Mouse (Mus musculus): ENCODE measurements around the gene H2-Eb1.
A peak's percentile ranks its signal among the peaks of the same experiment; 100 is the strongest.
"Not testable (repeated sequence)": the region's sequence is repeated elsewhere in the genome, so short reads cannot be mapped to it uniquely, and the experiment has no call there.

Gene H2-Eb1

GRCm38 (mm10) chr17:34291609-34292008 lies 14.1 kb upstream of the H2-Eb1 start:
- peak; percentile 60 to 76 for DNase-seq (ENCODE audit: low spot score in 2 of 2)

DNA sequence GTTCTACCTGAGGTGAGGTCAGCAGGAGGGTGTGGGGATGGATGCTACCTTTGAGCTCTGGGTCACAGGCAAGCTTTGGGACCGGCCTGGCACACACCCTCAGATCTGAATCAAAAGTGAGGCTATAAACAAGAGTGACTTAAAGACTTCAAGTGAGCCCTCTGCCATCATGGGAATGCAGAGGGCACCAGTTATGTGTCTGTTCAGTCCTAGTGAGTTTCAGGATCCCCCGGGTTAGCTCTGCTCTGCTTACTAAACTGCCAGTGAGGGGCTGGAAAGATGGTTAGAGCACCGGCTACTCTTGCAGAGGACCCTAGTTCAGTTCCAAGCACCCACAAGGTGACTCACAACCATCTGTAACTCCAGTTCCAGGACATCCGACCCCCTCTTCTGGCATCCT lies 13.1 kb upstream of the H2-Eb1 start:
- no peak for DNase-seq (ENCODE audit: low spot score in 2 of 2)

GRCm38 (mm10) chr17:34293533-34293932 lies 12.1 kb upstream of the H2-Eb1 start:
- no peak for DNase-seq (ENCODE audit: low spot score in 2 of 2)

GRCm38 (mm10) chr17:34294249-34294648 lies 11.4 kb upstream of the H2-Eb1 start:
- no peak for DNase-seq (ENCODE audit: low spot score in 2 of 2)

GRCm38 (mm10) chr17:34295307-34295706 lies 10.4 kb upstream of the H2-Eb1 start:
- no peak for DNase-seq (ENCODE audit: low spot score in 2 of 2)

DNA sequence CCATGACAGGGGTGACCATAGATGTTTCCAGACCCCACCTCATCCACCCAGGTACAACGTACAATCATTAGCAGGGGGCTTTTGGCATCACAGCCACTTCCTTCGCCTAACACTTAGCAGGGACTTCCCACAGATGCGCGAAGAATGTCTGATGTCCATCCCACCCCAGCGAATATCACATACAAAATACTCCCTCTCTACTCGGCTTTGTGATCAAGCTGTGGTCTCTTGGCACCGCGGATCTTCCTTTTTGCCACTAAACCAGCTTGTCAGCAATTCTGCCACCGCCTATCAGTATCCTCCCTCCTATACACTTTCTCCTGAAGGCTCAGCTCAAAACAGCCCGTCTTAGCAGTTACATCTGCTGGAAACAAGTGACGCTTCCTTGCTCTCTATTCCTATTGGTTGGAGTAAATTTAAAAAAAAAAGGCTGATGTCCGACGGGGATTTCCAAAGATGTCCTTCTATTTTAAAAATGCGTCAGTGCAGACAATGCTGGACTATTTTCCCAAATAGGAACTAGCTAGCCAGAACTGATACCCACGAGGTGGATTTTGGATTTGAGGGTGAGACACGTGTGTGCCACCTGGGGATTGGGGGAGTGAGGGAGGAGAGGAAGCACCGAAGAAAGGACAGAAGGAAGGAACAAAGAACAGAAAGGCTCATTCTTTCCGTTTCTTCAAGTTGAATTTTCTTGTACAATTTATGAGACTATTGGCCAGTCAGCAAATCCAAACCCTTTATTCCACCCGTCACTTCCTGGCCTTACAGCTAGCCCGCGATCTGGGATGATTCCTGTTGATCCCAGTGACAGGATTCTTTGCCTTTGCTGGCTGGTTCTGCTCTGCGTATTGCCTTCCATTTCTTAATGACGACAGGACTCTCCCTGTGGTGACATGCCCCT lies 9.5 kb upstream of the H2-Eb1 start:
- peak in 1 of 2 experiments; percentile 61 for DNase-seq (ENCODE audit: low spot score in 2 of 2)

- no peak for DNase-seq (ENCODE audit: low spot score in 2 of 2)
Observed at GRCm38 (mm10) chr17:34299356-34299755, 6.3 kb upstream of the H2-Eb1 start.

GRCm38 (mm10) chr17:34300071-34300470 lies 5.6 kb upstream of the H2-Eb1 start:
- DNase-seq (ENCODE audit: low spot score in 2 of 2): no peak

DNA sequence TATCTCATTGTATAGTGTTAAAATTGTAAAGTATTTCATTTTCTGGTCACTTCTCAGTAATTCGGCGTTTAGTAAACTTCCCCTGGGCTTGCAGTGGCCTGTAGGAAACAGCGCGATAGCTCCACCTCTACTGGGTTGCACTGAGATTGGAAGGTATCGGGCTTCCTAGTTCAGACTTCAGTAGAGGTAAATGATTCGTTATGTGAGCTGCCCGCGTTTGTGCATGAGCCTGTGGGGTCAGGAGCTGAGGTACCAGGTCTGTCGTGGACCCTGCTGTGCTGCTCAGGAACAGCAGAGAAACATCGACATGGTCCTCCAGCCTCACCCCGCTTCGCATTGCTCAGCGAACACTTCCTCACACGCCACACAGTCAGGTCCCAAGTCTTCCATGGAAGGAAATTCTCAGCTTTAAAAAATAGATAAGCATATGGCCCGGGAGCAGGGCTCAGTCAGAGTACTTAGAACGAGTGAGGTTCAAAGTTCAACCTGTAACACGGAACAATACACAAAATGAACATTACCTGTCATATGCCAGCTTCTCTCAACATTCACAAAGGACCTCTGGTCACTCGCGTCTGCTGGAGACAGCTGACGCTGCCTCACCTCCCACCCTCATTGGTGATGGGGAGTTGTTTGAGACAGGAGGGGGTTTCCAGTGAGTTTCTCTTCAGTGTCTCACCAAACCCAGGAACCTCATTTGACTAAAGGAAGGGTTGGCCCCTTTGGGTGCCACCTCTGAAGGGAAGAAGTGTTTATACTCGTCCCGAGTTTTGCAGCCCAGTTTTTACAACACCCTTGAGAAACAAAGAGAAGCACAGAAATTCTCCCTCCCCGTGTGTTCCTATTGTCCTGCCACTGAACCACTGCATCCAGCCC lies 4.7 kb upstream of the H2-Eb1 start:
- no peak for DNase-seq (ENCODE audit: low spot score in 2 of 2)

DNA sequence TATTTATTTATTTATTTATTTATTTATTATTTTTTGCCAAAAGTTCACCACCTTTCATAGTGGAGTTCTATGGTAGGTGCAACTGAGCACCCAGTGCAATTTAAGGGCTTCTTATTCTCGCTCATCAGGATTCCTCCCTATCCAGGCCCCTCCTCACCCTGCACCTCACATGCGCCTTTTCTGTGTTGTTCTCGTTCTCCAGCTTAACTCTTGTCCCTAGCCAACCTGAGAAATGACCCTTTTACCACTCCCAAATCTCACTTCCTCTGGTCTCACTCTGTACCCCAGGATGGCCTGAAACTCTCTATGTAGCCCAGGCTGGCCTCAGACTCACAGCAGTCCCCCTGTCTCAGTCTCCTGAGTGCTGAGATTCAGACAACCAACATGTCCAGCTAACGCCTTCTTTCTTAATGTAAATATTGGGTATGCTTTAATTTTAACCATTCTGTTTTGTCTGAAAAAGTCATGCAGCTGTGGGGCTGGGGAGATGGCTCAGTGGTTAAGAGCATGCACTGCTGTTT lies 3.9 kb upstream of the H2-Eb1 start:
- no peak for DNase-seq (ENCODE audit: low spot score in 2 of 2)

DNA sequence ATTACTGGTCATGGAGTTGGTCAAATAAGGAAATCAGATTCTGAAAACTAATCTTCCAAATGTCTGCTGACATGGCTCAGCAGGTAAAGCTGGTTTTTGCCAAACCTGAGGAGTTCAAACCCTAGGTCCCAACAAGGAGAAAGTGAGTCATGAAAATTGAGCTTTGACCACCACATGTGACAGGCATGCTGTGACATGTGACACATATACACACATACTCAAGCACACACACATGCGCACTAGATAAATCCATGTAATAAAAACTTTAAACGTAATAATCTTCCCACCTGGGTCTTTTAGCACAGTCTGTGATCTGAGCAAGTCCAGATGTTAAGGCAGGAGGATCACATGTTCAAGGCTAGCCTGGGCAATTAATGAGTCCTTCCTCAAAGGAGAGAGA lies 1.9 kb upstream of the H2-Eb1 start:
- no peak for DNase-seq (ENCODE audit: low spot score in 2 of 2)

- peak in 1 of 2 experiments; percentile 71 for DNase-seq (ENCODE audit: low spot score in 2 of 2)
Observed at GRCm38 (mm10) chr17:34304751-34305150, 916 bp upstream of the H2-Eb1 start.

DNA sequence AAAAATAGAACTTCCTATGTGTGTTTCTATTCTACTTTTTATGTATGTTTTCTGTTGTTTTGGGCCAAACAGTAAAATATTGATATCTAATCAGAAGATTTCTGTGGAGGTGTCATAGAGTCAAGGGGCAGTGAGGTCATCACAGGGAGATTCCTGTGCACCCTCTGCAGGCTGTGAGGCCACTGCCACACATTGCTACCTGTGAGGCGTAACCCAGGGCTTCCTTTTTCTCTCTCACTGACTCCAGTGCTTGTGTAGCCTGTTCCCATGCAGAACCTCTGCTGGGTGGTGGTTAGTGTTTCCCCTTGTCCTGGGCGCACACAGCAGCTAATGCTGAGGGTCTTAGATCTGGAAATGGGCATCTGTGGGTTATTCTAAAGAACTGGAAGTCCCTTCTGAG lies 740 bp downstream of the H2-Eb1 start:
- no peak for DNase-seq (ENCODE audit: low spot score in 2 of 2)

GRCm38 (mm10) chr17:34307216-34307615 lies 1.5 kb downstream of the H2-Eb1 start:
- DNase-seq (ENCODE audit: low spot score in 2 of 2): no peak

GRCm38 (mm10) chr17:34308161-34308560 lies 2.5 kb downstream of the H2-Eb1 start:
- no peak for DNase-seq (ENCODE audit: low spot score in 2 of 2)

- no peak for DNase-seq (ENCODE audit: low spot score in 2 of 2)
Observed at GRCm38 (mm10) chr17:34309225-34309624, 3.6 kb downstream of the H2-Eb1 start.

DNA sequence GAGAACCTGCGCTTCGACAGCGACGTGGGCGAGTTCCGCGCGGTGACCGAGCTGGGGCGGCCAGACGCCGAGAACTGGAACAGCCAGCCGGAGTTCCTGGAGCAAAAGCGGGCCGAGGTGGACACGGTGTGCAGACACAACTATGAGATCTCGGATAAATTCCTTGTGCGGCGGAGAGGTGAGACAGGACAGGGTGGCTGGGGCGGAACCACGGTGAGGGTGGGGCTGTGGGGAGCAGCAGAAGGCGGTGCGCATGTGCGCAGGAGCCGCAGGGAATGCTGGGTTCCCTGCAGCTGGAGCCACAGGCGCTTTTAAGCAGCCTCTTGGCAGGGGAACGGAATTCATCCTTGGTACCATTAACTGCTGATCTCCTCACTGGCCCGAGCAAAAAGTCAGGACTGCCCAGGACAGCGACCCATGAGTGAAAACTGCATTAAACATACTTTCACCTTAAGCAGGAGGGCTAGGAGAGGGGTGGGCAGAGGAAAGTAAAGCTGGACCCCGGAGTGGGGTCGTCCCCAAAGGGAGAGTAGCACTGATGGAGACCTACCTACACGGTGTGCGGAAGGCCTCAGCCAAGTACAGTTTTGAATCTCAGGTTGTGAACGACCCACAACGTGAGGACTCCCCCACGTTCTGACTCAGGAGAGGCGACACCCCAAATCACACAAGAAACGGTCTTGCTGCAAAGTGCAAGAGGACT lies 4.2 kb downstream of the H2-Eb1 start:
- peak; percentile 51 to 64 for DNase-seq (ENCODE audit: low spot score in 2 of 2)

DNA sequence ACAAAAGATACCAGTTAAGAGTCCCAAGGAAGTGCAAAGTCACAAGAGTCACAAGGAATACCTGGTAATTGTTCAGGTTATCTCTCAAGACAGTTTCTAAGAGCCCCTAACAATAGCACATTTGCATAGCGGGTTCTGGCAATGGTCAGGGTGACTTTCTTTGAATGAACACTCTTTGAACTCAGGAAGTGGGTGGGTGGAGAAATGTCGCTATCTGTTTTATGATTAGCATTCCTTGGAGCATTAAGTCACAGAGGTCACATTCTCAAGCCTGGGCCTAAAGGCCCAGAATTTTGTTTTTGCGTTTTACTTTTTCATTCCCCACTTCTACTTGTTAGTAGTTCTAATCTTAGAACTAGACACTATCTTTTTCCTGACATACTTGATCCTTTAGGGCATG lies 4.9 kb downstream of the H2-Eb1 start:
- not testable (repeated sequence) for DNase-seq (ENCODE audit: low spot score in 2 of 2)

- no peak for DNase-seq (ENCODE audit: low spot score in 2 of 2)
Observed at GRCm38 (mm10) chr17:34312185-34312584, 6.5 kb downstream of the H2-Eb1 start.

DNA sequence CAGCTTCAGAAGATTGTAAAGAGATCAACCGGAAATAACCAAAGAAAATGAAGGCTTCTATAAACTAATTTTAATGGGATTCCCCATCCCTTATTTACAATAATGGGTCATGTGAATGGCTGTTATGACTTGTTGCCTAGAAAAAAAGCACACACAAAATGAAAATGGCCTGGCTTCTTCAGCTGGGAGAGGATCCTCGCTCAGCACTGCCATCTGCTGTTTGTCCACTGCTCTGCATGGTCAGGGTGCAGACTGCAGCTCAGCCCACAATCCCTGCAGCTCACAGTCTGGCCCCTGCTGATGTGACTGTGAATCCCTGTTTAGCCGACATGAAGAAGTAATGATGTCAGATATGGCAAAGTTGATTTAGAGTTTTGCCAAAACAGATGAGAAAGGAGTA lies 7.7 kb downstream of the H2-Eb1 start:
- peak; percentile 57 to 85 for DNase-seq (ENCODE audit: low spot score in 2 of 2)

- no peak for DNase-seq (ENCODE audit: low spot score in 2 of 2)
Observed at GRCm38 (mm10) chr17:34314286-34314685, 8.6 kb downstream of the H2-Eb1 start.

DNA sequence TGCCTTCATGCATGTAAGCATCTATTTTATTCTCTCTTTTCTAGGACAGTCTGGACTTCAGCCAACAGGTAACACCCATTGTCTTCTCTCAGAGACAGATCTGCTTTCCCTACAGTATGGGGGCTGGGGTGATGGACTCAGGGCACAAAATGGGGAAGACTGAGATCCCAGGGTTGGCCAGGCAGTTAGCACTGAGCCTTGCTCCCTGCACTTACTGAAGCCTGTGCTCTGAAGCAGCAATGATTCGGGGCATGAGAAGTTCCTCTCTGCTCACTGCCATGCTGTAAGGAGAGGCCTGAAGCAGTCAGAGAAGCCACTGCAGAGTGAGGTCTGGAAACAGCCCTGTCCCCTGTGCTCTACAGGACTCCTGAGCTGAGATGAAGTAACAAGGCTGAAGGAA lies 9.8 kb downstream of the H2-Eb1 start:
- no peak for DNase-seq (ENCODE audit: low spot score in 2 of 2)
